Mouse (Mus musculus) stomach, embryonic 14.5 days (tissue): ENCODE measurements around the gene Gckr. TPM values are rescaled to one million over a fixed set of nuclear protein-coding genes. Genes with fewer than 3 reads are reported as not detected.

Experiments
- ATAC-seq: fragments of 200-750 bp; cut with Nextera tagmentation; 2 replicates; pipeline ENCODE4 v1.8.0; 2017; ENCODE audit warnings: low read depth, moderate TSS enrichment; ENCODE audit not compliant: insufficient number of reproducible peaks, insufficient read depth, low FRiP score
- H3K27ac ChIP-seq: fragments of 300-500 bp; sonication (generic); 2 replicates; pipeline ENCODE4 v1.5.1; 2014; ENCODE audit warnings: mild to moderate bottlenecking, low read length, moderate library complexity, mixed read lengths
- H3K27me3 ChIP-seq: fragments of 300-500 bp; sonication (generic); 2 replicates; pipeline ENCODE4 v1.6.1; 2014; ENCODE audit warnings: low read length, control low read depth, mixed read lengths; ENCODE audit not compliant: control insufficient read depth, insufficient read depth
- H3K36me3 ChIP-seq: fragments of 300-500 bp; sonication (generic); 2 replicates; pipeline ENCODE4 v1.6.1; 2014; ENCODE audit warnings: mild to moderate bottlenecking, control low read depth, low read length, moderate library complexity, mixed read lengths; ENCODE audit not compliant: control insufficient read depth, insufficient read depth
- H3K4me1 ChIP-seq: fragments of 300-500 bp; sonication (generic); 2 replicates; pipeline ENCODE4 v1.6.1; 2014; ENCODE audit warnings: low read length, control low read depth, mixed read lengths; ENCODE audit not compliant: control insufficient read depth, insufficient read depth
- H3K4me2 ChIP-seq: fragments of 300-500 bp; sonication (generic); replicated peaks from 2 replicates; pipeline ENCODE4 v1.6.1; 2014; ENCODE audit warnings: low read depth, low read length, control low read depth
- H3K4me3 ChIP-seq: fragments of 300-500 bp; sonication (generic); 2 replicates; pipeline ENCODE4 v1.5.1; 2014; ENCODE audit warnings: low read depth, low read length, control low read depth
- H3K9ac ChIP-seq: fragments of 300-500 bp; sonication (generic); replicated peaks from 2 replicates; pipeline ENCODE4 v1.6.1; 2014; ENCODE audit warnings: low read depth, mild to moderate bottlenecking, control low read depth, low read length, moderate library complexity, mixed read lengths
- H3K9me3 ChIP-seq: fragments of 300-500 bp; sonication (generic); 2 replicates; pipeline ENCODE4 v1.6.1; 2016; ENCODE audit warnings: low read depth, low read length, control low read depth; ENCODE audit not compliant: control insufficient read depth
- WGBS: fragments of 180-500 bp; shearing (Covaris S2); extraction: QIAGEN DNeasy Blood & Tissue Kit; methylation state at CpG from one replicate; pipeline ENCODE4 v1.1.7; 2014; 5-methylcytosine and 5-hydroxymethylcytosine counted together
- polyA plus RNA-seq: library from polyadenylated mRNA; unstranded; fragments of >200 nt; fragmentation: Nextera tagmentation; extraction: Ambion mirVana; gene quantifications from 2 replicates; pipeline ENCODE4 v1.2.1, GENCODE M21; 2014

Gene Gckr
- 0.32 TPM in 1 of 2 replicates, not detected in the other for polyA plus RNA-seq

- H3K9me3 ChIP-seq, result no peaks in the 10 kb centered on the region
- H3K27me3 ChIP-seq, result no peaks in the 10 kb centered on the region
- H3K4me2 ChIP-seq, result peak within 1 kb of the TSS; percentile 91
- H3K27ac ChIP-seq, result no peak within 1 kb of the TSS
- peak within 1 kb of the TSS; percentile 89; the same call in 1 of the 2 replicates for H3K4me3 ChIP-seq
- WGBS, result 63% methylated on average over 13 of the region's 13 CpGs
- peaks cover 13% of the 10 kb centered on the region; the same call in 1 of the 2 replicates for H3K36me3 ChIP-seq
- peaks cover 5% of the 10 kb centered on the region; the same call in 1 of the 2 replicates for H3K4me1 ChIP-seq
- H3K9ac ChIP-seq, result no peak within 1 kb of the TSS
- no peak for ATAC-seq
These were observed at the start of gene Gckr for GRCm38 (mm10) chr5:31297047-31297757. Gckr (plus strand) TSS chr5:31297443.

GRCm38 (mm10) chr5:31250716-31251115 is 46.5 kb upstream of the Gckr start:
- no peak overlapping the region for H3K9ac ChIP-seq
- H3K4me3 ChIP-seq, result no peak overlapping the region
- H3K36me3 ChIP-seq, result peaks cover 63% of the 10 kb centered on the region
- no peak for ATAC-seq
- no peaks in the 10 kb centered on the region for H3K9me3 ChIP-seq
- H3K27me3 ChIP-seq, result no peaks in the 10 kb centered on the region
- peaks cover 9% of the 10 kb centered on the region; the same call in 1 of the 2 replicates for H3K4me1 ChIP-seq
- WGBS, result 57% methylated on average over 4 of the region's 4 CpGs
- H3K4me2 ChIP-seq, result no peak overlapping the region
- no peak overlapping the region for H3K27ac ChIP-seq

GRCm38 (mm10) chr5:31251541-31252101 is 45.6 kb upstream of the Gckr start, which contains the start of gene Krtcap3:
Krtcap3 (plus strand) TSS chr5:31251691.
- Histone ChIP-seq H3K9ac (peak within 1 kb of the TSS; percentile 52), H3K27me3 (no peaks in the 10 kb centered on the region), H3K4me3 (peak within 1 kb of the TSS; percentile 35), H3K27ac (peak within 1 kb of the TSS; percentile 80), H3K4me2 (peak within 1 kb of the TSS; percentile 44), H3K9me3 (no peaks in the 10 kb centered on the region), H3K36me3 (peaks cover 58% of the 10 kb centered on the region), H3K4me1 (peaks cover 9% of the 10 kb centered on the region; the same call in 1 of the 2 replicates)
- WGBS, result 14% methylated on average over 40 of the region's 47 CpGs
- ATAC-seq, result peak; percentile 88

GRCm38 (mm10) chr5:31252151-31252550 is 45.1 kb upstream of the Gckr start:
- H3K4me3 ChIP-seq, result peak overlapping the region; percentile 35
- WGBS, result 39% methylated on average over 9 of the region's 10 CpGs
- no peaks in the 10 kb centered on the region for H3K9me3 ChIP-seq
- ATAC-seq, result peak; percentile 15; the same call in 1 of the 2 replicates
- peaks cover 56% of the 10 kb centered on the region for H3K36me3 ChIP-seq
- H3K9ac ChIP-seq, result peak overlapping the region; percentile 52
- H3K27ac ChIP-seq, result peak overlapping the region; percentile 80
- H3K27me3 ChIP-seq, result no peaks in the 10 kb centered on the region
- peaks cover 9% of the 10 kb centered on the region; the same call in 1 of the 2 replicates for H3K4me1 ChIP-seq
- H3K4me2 ChIP-seq, result peak overlapping the region; percentile 44

- Histone ChIP-seq H3K4me1 (peaks cover 9% of the 10 kb centered on the region; the same call in 1 of the 2 replicates), H3K4me3 (peak overlapping the region; percentile 35), H3K9me3 (no peaks in the 10 kb centered on the region), H3K27ac (peak overlapping the region; percentile 11; the same call in 1 of the 2 replicates), H3K4me2 (peak overlapping the region; percentile 44), H3K27me3 (no peaks in the 10 kb centered on the region), H3K9ac (no peak overlapping the region; the same call in 1 of the 2 replicates), H3K36me3 (peaks cover 50% of the 10 kb centered on the region)
- 71% methylated on average over 16 of the region's 16 CpGs for WGBS
- no peak for ATAC-seq
These were observed 44.3 kb upstream of the Gckr start for GRCm38 (mm10) chr5:31252795-31253545.

DNA sequence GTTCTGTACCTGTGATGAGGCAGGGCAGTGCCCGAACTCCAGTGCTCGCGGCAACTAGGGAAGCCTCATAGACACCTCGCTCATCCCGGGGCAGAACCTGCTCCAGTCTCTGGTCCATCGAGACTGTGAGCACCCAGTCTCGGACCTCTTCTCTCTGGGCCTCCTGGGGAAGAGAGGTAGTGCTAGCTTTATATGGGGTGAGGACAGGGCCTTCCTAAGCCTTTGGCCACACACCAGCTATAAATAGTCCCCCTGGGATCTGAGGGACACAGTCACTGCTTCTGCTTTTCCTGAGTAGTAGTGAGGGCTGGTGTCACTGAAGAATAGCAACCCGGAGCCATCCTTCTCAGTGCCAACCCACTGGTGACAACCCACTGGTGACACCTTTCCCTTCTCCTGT is 43.4 kb upstream of the Gckr start:
- H3K36me3 ChIP-seq, result peaks cover 46% of the 10 kb centered on the region
- H3K27ac ChIP-seq, result peak overlapping the region; percentile 62; the same call in 1 of the 2 replicates
- H3K4me1 ChIP-seq, result peaks cover 9% of the 10 kb centered on the region; the same call in 1 of the 2 replicates
- H3K9me3 ChIP-seq, result no peaks in the 10 kb centered on the region
- H3K4me2 ChIP-seq, result 0 out of 2 replicates have a peak overlapping the region, but pooled peaks have one; percentile 44
- WGBS, result 96% methylated on average over 8 of the region's 8 CpGs
- no peaks in the 10 kb centered on the region for H3K27me3 ChIP-seq
- H3K9ac ChIP-seq, result no peak overlapping the region
- ATAC-seq, result no peak
- no peak overlapping the region for H3K4me3 ChIP-seq

DNA sequence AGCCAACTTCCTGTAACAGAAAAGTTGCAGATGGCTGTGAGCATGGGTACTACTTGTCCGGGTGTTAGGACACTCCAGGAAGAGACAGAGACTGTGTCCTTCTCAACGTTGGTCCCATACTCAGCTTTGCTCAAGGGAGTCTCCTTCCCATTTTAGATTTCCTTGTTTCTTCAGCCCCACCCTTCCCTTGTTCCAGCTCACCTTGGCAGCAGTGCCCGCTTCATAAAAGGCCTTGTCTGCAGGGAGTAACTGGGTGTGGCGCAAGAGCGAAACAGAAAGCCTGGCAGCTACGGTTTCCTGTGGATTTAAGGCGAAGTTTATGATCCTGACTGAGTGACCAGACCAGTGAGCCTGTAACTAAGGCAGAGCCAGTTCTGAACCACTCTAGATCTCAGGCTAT is 42.8 kb upstream of the Gckr start:
- Histone ChIP-seq H3K4me3 (no peak overlapping the region), H3K27ac (peak overlapping the region; percentile 62; the same call in 1 of the 2 replicates), H3K9ac (no peak overlapping the region), H3K9me3 (no peaks in the 10 kb centered on the region), H3K4me2 (no peak overlapping the region), H3K4me1 (peaks cover 9% of the 10 kb centered on the region; the same call in 1 of the 2 replicates), H3K27me3 (no peaks in the 10 kb centered on the region), H3K36me3 (peaks cover 48% of the 10 kb centered on the region)
- ATAC-seq, result peak; percentile 24; the same call in 1 of the 2 replicates
- WGBS, result 69% methylated on average over 7 of the region's 7 CpGs

DNA sequence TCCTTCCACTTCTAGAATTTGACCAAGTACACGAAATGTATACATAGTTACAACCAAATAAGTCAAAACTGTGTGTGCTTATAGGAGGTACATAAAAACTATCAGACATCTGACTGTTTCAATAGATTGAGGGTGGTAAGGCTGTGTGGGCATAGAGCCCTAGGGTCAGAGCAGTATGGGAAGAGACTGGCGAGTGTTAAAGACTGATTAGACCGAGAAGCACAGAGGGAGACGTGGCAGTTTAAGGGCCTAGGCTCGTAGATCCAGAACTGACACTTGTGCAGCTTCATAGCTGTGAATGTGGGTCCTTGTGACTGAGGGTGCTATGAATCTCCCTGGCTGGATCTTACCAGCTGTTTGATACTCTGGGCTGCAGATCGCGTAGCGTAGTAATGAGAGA is 42.3 kb upstream of the Gckr start:
- no peak overlapping the region for H3K9ac ChIP-seq
- no peak for ATAC-seq
- H3K36me3 ChIP-seq, result peaks cover 48% of the 10 kb centered on the region
- H3K27ac ChIP-seq, result no peak overlapping the region
- H3K4me1 ChIP-seq, result peaks cover 9% of the 10 kb centered on the region; the same call in 1 of the 2 replicates
- no peaks in the 10 kb centered on the region for H3K9me3 ChIP-seq
- no peak overlapping the region for H3K4me3 ChIP-seq
- H3K27me3 ChIP-seq, result no peaks in the 10 kb centered on the region
- WGBS, result 85% methylated on average over 8 of the region's 8 CpGs
- no peak overlapping the region for H3K4me2 ChIP-seq
